Comparison of ENCODE assay signal across 8 mouse cellular contexts in the genomic region with DNA sequence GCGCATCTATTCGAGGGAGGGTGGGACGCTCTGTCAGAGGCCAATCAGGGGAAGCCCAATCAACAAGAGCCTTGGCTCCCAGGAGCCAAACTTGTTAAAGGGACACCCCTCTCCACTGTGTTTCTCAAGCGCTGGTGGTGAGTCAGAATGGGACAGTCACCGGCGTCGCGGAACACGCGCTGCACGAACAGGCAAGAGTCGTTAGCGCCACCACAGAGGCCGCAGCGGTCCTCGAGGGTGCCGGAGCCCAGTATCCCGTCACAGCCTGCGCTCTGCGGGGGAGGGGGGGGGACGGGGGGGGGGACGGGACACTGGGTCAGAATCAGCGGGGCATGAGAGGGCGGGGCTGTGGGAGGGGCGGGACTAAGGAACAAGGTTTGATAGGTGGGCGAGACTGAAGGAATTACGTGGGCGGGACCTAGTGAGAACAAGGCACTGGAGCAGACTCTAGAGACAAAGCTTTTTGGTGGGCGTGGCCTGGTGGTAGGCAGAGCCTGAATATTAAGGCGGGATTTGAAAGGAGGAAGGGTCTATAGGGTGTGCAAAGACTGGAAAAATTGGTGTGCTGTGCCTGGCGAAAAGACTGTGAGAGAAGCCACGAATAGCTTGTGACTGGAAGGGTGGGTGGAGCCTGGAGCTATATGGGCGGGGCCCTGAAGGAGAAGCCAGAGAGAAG. TPM values are rescaled to one million over a fixed set of nuclear protein-coding genes. Genes with fewer than 3 reads are reported as not detected.
DNase-seq lines count a peak whose midpoint lies in the region; ATAC-seq and TF ChIP-seq lines count a peak whose summit lies in the region.

No protein-coding gene starts in this region.

- no peak for TF ChIP-seq RAD21 in MEL (IDR thresholded peaks at IDR 0.05; ENCODE audit: low read depth, low read length)

- no peaks in the 10 kb centered on the region for H3K9me3 ChIP-seq in MEL (replicated peaks; ENCODE audit: insufficient read depth, low read length)
- H3K9me3 ChIP-seq in embryonic facial prominence, embryonic 11.5 days (replicated peaks; ENCODE audit: control insufficient read depth, low read length), result no peaks in the 10 kb centered on the region
- H3K9me3 ChIP-seq in hindbrain, embryonic 13.5 days, result no peaks in the 10 kb centered on the region
- H3K9me3 ChIP-seq in liver, embryonic 12.5 days (replicated peaks), result no peaks in the 10 kb centered on the region
- H3K9me3 ChIP-seq in midbrain, postnatal 0 days (ENCODE audit: low read length), result no peaks in the 10 kb centered on the region

- DNase-seq in B cell, adult 2 months, result peak; percentile 74 to 76
- DNase-seq in MEL (ENCODE audit: low read depth, low spot score), result peak; percentile 82
- DNase-seq in embryonic facial prominence, embryonic 11.5 days (ENCODE audit: low spot score), result peak; percentile 85
- DNase-seq in midbrain, postnatal 0 days (ENCODE audit: low spot score), result peak; percentile 73
- DNase-seq in urinary bladder, postnatal 25 days (ENCODE audit: low spot score), result no peak
- DNase-seq in left cerebral cortex, adult 11 months (ENCODE audit: low spot score), result no peak

- peak; percentile 30; the same call in 1 of the 2 replicates for ATAC-seq in embryonic facial prominence, embryonic 11.5 days (replicated peaks; ENCODE audit: insufficient number of reproducible peaks, low FRiP score, low TSS enrichment, low read depth)
- ATAC-seq in hindbrain, embryonic 13.5 days (ENCODE audit: low FRiP score), result peak; percentile 55
- peak; percentile 11 for ATAC-seq in liver, embryonic 12.5 days
- peak; percentile 56 for ATAC-seq in midbrain, postnatal 0 days (ENCODE audit: low FRiP score)

- peak overlapping the region; percentile 37 for H3K9ac ChIP-seq in MEL (ENCODE audit: control insufficient read depth, low read depth, low read length, poor library complexity, severe bottlenecking)
- H3K9ac ChIP-seq in embryonic facial prominence, embryonic 11.5 days (replicated peaks; ENCODE audit: low read length), result 0 out of 2 replicates have a peak overlapping the region, but pooled peaks have one; percentile 3
- no peak overlapping the region for H3K9ac ChIP-seq in hindbrain, embryonic 13.5 days
- peak overlapping the region; percentile 70 for H3K9ac ChIP-seq in liver, embryonic 12.5 days
- H3K9ac ChIP-seq in midbrain, postnatal 0 days (replicated peaks; ENCODE audit: low read length, poor library complexity, severe bottlenecking), result peak overlapping the region; percentile 29; the same call in 1 of the 2 replicates

- H3K27me3 ChIP-seq in MEL (ENCODE audit: control insufficient read depth in 1 of 2, insufficient read depth in 2 of 2, low read length in 2 of 2), result no peaks in the 10 kb centered on the region
- H3K27me3 ChIP-seq in embryonic facial prominence, embryonic 11.5 days (ENCODE audit: control insufficient read depth, insufficient read depth, low read length), result peaks cover 72% of the 10 kb centered on the region
- peaks cover 87% of the 10 kb centered on the region for H3K27me3 ChIP-seq in hindbrain, embryonic 13.5 days
- peaks cover 78% of the 10 kb centered on the region for H3K27me3 ChIP-seq in liver, embryonic 12.5 days (replicated peaks)
- peaks cover 63% of the 10 kb centered on the region for H3K27me3 ChIP-seq in midbrain, postnatal 0 days (ENCODE audit: insufficient read depth, low read length)

- H3K36me3 ChIP-seq in MEL (ENCODE audit: control insufficient read depth in 1 of 2, insufficient read depth in 2 of 2, low read length in 2 of 2), result peaks cover 0 to 14% of the 10 kb centered on the region in 2 experiments; a peak in 2 of 4 replicates
- no peaks in the 10 kb centered on the region for H3K36me3 ChIP-seq in embryonic facial prominence, embryonic 11.5 days (replicated peaks; ENCODE audit: control insufficient read depth, insufficient read depth, low read depth, low read length)
- no peaks in the 10 kb centered on the region for H3K36me3 ChIP-seq in hindbrain, embryonic 13.5 days
- no peaks in the 10 kb centered on the region for H3K36me3 ChIP-seq in liver, embryonic 12.5 days
- no peaks in the 10 kb centered on the region for H3K36me3 ChIP-seq in midbrain, postnatal 0 days (ENCODE audit: insufficient read depth, low read length)

- TF ChIP-seq POLR2A in MEL (IDR thresholded peaks at IDR 0.05; ENCODE audit: control insufficient read depth in 1 of 2, insufficient read depth in 1 of 2, low read depth in 1 of 2, low read length in 2 of 2, poor library complexity in 1 of 2), result no peak

- WGBS in embryonic facial prominence, embryonic 11.5 days, result 1% methylated on average over 25 of the region's 33 CpGs
- WGBS in hindbrain, embryonic 13.5 days, result 0% methylated on average over 24 of the region's 33 CpGs
- WGBS in liver, embryonic 12.5 days (ENCODE audit: insufficient replicate concordance), result under 1% methylated on average over 33 of the region's 33 CpGs
- 1% methylated on average over 29 of the region's 33 CpGs for WGBS in midbrain, postnatal 0 days

- peak overlapping the region; percentile 24 to 53; a peak in 3 of 4 replicates for H3K4me3 ChIP-seq in MEL (ENCODE audit: control insufficient read depth in 1 of 2, insufficient read depth in 1 of 2, low read depth in 2 of 2, low read length in 2 of 2)
- H3K4me3 ChIP-seq in embryonic facial prominence, embryonic 11.5 days (ENCODE audit: low read depth, low read length), result peak overlapping the region; percentile 28
- peak overlapping the region; percentile 31 for H3K4me3 ChIP-seq in hindbrain, embryonic 13.5 days
- H3K4me3 ChIP-seq in liver, embryonic 12.5 days, result peak overlapping the region; percentile 51
- peak overlapping the region; percentile 25 for H3K4me3 ChIP-seq in midbrain, postnatal 0 days (ENCODE audit: low read depth, low read length)

- H3K27ac ChIP-seq in MEL (ENCODE audit: control insufficient read depth, low read depth, low read length), result peak overlapping the region; percentile 81
- H3K27ac ChIP-seq in embryonic facial prominence, embryonic 11.5 days (replicated peaks; ENCODE audit: low read depth, low read length), result no peak overlapping the region
- H3K27ac ChIP-seq in hindbrain, embryonic 13.5 days, result no peak overlapping the region
- H3K27ac ChIP-seq in liver, embryonic 12.5 days, result peak overlapping the region; percentile 98
- no peak overlapping the region for H3K27ac ChIP-seq in midbrain, postnatal 0 days (ENCODE audit: low read depth, low read length)

- peak overlapping the region; percentile 42 for H3K4me2 ChIP-seq in embryonic facial prominence, embryonic 11.5 days (ENCODE audit: low read depth, low read length)
- H3K4me2 ChIP-seq in hindbrain, embryonic 13.5 days, result peak overlapping the region; percentile 51
- H3K4me2 ChIP-seq in liver, embryonic 12.5 days, result peak overlapping the region; percentile 81
- H3K4me2 ChIP-seq in midbrain, postnatal 0 days (ENCODE audit: low read depth, low read length, poor library complexity, severe bottlenecking), result peak overlapping the region; percentile 45

- no peak for TF ChIP-seq EP300 in MEL (IDR thresholded peaks at IDR 0.05; ENCODE audit: low read depth in 1 of 2, low read length in 2 of 2)

- H3K79me2 ChIP-seq in MEL (ENCODE audit: control insufficient read depth, insufficient read depth, low read length, poor library complexity), result no peaks in the 10 kb centered on the region; the same call in 1 of the 2 replicates

- no peak for TF ChIP-seq CTCF in MEL (IDR thresholded peaks at IDR 0.05 in 2 of 3, conservative IDR thresholded peaks at IDR 0.05 in 1 of 3; ENCODE audit: control insufficient read depth in 1 of 3, insufficient read depth in 1 of 3, low read depth in 2 of 3, low read length in 3 of 3, poor library complexity in 1 of 3, severe bottlenecking in 1 of 3)
- no peak for TF ChIP-seq CTCF in midbrain, postnatal 0 days (IDR thresholded peaks at IDR 0.05)

- peaks cover 11 to 25% of the 10 kb centered on the region in 2 experiments for H3K4me1 ChIP-seq in MEL (ENCODE audit: control insufficient read depth in 1 of 2, insufficient read depth in 2 of 2, low read length in 2 of 2)
- H3K4me1 ChIP-seq in embryonic facial prominence, embryonic 11.5 days (ENCODE audit: control insufficient read depth, insufficient read depth, low read length), result peaks cover 2% of the 10 kb centered on the region; the same call in 1 of the 2 replicates
- peaks cover 40% of the 10 kb centered on the region for H3K4me1 ChIP-seq in hindbrain, embryonic 13.5 days (replicated peaks)
- peaks cover 72% of the 10 kb centered on the region for H3K4me1 ChIP-seq in liver, embryonic 12.5 days
- 0 out of 2 replicates have a peak, but pooled peaks cover 2% of the 10 kb centered on the region for H3K4me1 ChIP-seq in midbrain, postnatal 0 days (ENCODE audit: insufficient read depth, low read length)

RNA-seq across cellular contexts. Expression of a gene that starts 5.3 kb away (rescaled TPM):
- 2.4 and 3.9 TPM in 2 replicates for total RNA-seq in MEL (2012; rRNA removed)
- polyA plus RNA-seq in MEL (2012; ENCODE audit: insufficient read depth in 1 of 2, insufficient read length in 2 of 2, low read depth in 1 of 2, low replicate concordance in 2 of 2, missing spikeins in 1 of 2), result 10 to 100 TPM in 1 of 2 experiments, not detected in 1; 16.5 TPM
- 0.14 and 0.88 TPM in 2 replicates for polyA plus RNA-seq in embryonic facial prominence, embryonic 11.5 days (2014; fragmentation: Nextera tagmentation; extraction: Ambion mirVana)
- polyA plus RNA-seq in hindbrain, embryonic 13.5 days (2015; fragmentation: Nextera tagmentation; extraction: Ambion mirVana), result 0.42 and 0.66 TPM in 2 replicates
- 2.4 and 2.9 TPM in 2 replicates for polyA plus RNA-seq in liver, embryonic 12.5 days (2016; fragmentation: Nextera tagmentation; extraction: Ambion mirVana)
- total RNA-seq in midbrain, postnatal 0 days (2014; rRNA removed), result 0.71 and 0.77 TPM in 2 replicates
- polyA plus RNA-seq in midbrain, postnatal 0 days (2015; fragmentation: Nextera tagmentation; extraction: Ambion mirVana), result 0.62 and 0.71 TPM in 2 replicates

RNA-seq across cellular contexts. Expression of a gene that starts 13.1 kb away (rescaled TPM):
- 3.1 and 3.2 TPM in 2 replicates for total RNA-seq in MEL (2012; rRNA removed)
- 10 to 100 TPM in 1 of 2 experiments, not detected in 1; 27.9 TPM for polyA plus RNA-seq in MEL (2012; ENCODE audit: insufficient read depth in 1 of 2, insufficient read length in 2 of 2, low read depth in 1 of 2, low replicate concordance in 2 of 2, missing spikeins in 1 of 2)
- polyA plus RNA-seq in embryonic facial prominence, embryonic 11.5 days (2014; fragmentation: Nextera tagmentation; extraction: Ambion mirVana), result 4.3 and 4.5 TPM in 2 replicates
- polyA plus RNA-seq in hindbrain, embryonic 13.5 days (2015; fragmentation: Nextera tagmentation; extraction: Ambion mirVana), result 3.1 and 3.5 TPM in 2 replicates
- polyA plus RNA-seq in liver, embryonic 12.5 days (2016; fragmentation: Nextera tagmentation; extraction: Ambion mirVana), result 61.4 and 61.6 TPM in 2 replicates
- total RNA-seq in midbrain, postnatal 0 days (2014; rRNA removed), result 3.8 and 5.3 TPM in 2 replicates
- 7.0 and 7.8 TPM in 2 replicates for polyA plus RNA-seq in midbrain, postnatal 0 days (2015; fragmentation: Nextera tagmentation; extraction: Ambion mirVana)

RNA-seq across cellular contexts. Expression of a gene that starts 13.4 kb away (rescaled TPM):
- 0.19 TPM in 1 of 2 replicates, not detected in the other for total RNA-seq in MEL (2012; rRNA removed)
- polyA plus RNA-seq in MEL (2012; ENCODE audit: insufficient read depth in 1 of 2, insufficient read length in 2 of 2, low read depth in 1 of 2, low replicate concordance in 2 of 2, missing spikeins in 1 of 2), result under 1 TPM in 1 of 2 experiments, not detected in 1; 0.19 TPM
- 0.26 and 0.52 TPM in 2 replicates for polyA plus RNA-seq in embryonic facial prominence, embryonic 11.5 days (2014; fragmentation: Nextera tagmentation; extraction: Ambion mirVana)
- polyA plus RNA-seq in hindbrain, embryonic 13.5 days (2015; fragmentation: Nextera tagmentation; extraction: Ambion mirVana), result 1.2 and 1.7 TPM in 2 replicates
- 0.06 and 0.10 TPM in 2 replicates for polyA plus RNA-seq in liver, embryonic 12.5 days (2016; fragmentation: Nextera tagmentation; extraction: Ambion mirVana)
- 17.5 and 23.1 TPM in 2 replicates for total RNA-seq in midbrain, postnatal 0 days (2014; rRNA removed)
- polyA plus RNA-seq in midbrain, postnatal 0 days (2015; fragmentation: Nextera tagmentation; extraction: Ambion mirVana), result 12.5 and 12.8 TPM in 2 replicates

RNA-seq across cellular contexts. Expression of a gene that starts 13.6 kb away (rescaled TPM):
- 6.1 and 6.5 TPM in 2 replicates for total RNA-seq in MEL (2012; rRNA removed)
- 10 to 100 TPM in 1 of 2 experiments, not detected in 1; 23.1 TPM for polyA plus RNA-seq in MEL (2012; ENCODE audit: insufficient read depth in 1 of 2, insufficient read length in 2 of 2, low read depth in 1 of 2, low replicate concordance in 2 of 2, missing spikeins in 1 of 2)
- polyA plus RNA-seq in embryonic facial prominence, embryonic 11.5 days (2014; fragmentation: Nextera tagmentation; extraction: Ambion mirVana), result 1.6 and 2.9 TPM in 2 replicates
- polyA plus RNA-seq in hindbrain, embryonic 13.5 days (2015; fragmentation: Nextera tagmentation; extraction: Ambion mirVana), result 1.9 and 2.5 TPM in 2 replicates
- 6.9 and 7.2 TPM in 2 replicates for polyA plus RNA-seq in liver, embryonic 12.5 days (2016; fragmentation: Nextera tagmentation; extraction: Ambion mirVana)
- 5.2 and 7.5 TPM in 2 replicates for total RNA-seq in midbrain, postnatal 0 days (2014; rRNA removed)
- polyA plus RNA-seq in midbrain, postnatal 0 days (2015; fragmentation: Nextera tagmentation; extraction: Ambion mirVana), result 12.6 and 14.6 TPM in 2 replicates

RNA-seq across cellular contexts. Expression of a gene that starts 22.6 kb away (rescaled TPM):
- 68.9 and 81.5 TPM in 2 replicates for total RNA-seq in MEL (2012; rRNA removed)
- 10 to 100 TPM in 1 of 2 experiments, not detected in 1; 65.7 TPM for polyA plus RNA-seq in MEL (2012; ENCODE audit: insufficient read depth in 1 of 2, insufficient read length in 2 of 2, low read depth in 1 of 2, low replicate concordance in 2 of 2, missing spikeins in 1 of 2)
- 36.5 and 41.6 TPM in 2 replicates for polyA plus RNA-seq in embryonic facial prominence, embryonic 11.5 days (2014; fragmentation: Nextera tagmentation; extraction: Ambion mirVana)
- 28.5 and 29.1 TPM in 2 replicates for polyA plus RNA-seq in hindbrain, embryonic 13.5 days (2015; fragmentation: Nextera tagmentation; extraction: Ambion mirVana)
- 46.0 and 46.7 TPM in 2 replicates for polyA plus RNA-seq in liver, embryonic 12.5 days (2016; fragmentation: Nextera tagmentation; extraction: Ambion mirVana)
- total RNA-seq in midbrain, postnatal 0 days (2014; rRNA removed), result 15.6 and 23.1 TPM in 2 replicates
- polyA plus RNA-seq in midbrain, postnatal 0 days (2015; fragmentation: Nextera tagmentation; extraction: Ambion mirVana), result 26.5 and 29.6 TPM in 2 replicates

Comparison
In these comparisons a context has a peak if more than half of its experiments do, and no peak if none do; other contexts are left out.
1. DNase-seq: peak in B cell, adult 2 months (2 of 2), MEL (single experiment), embryonic facial prominence, embryonic 11.5 days (single experiment) and midbrain, postnatal 0 days (single experiment); none in urinary bladder, postnatal 25 days (single experiment) and left cerebral cortex, adult 11 months (single experiment).
2. H3K27ac ChIP-seq: peak in MEL (single experiment) and liver, embryonic 12.5 days (single experiment); none in embryonic facial prominence, embryonic 11.5 days (single experiment), hindbrain, embryonic 13.5 days (single experiment) and midbrain, postnatal 0 days (single experiment).
3. Peak in every context shown above with its lines, with median percentiles within 50 percentile points of each other: H3K4me3 ChIP-seq, ATAC-seq and H3K4me2 ChIP-seq.